Mouse (Mus musculus) kidney, adult 9 months (tissue): ENCODE data around the gene Ywhah.
A peak's percentile ranks its signal among the peaks of the same experiment; 100 is the strongest.

Experiments
- DNase-seq: peaks from one replicate; pipeline ENCODE4 v3.0.0; 2022

Gene Ywhah

GRCm38 (mm10) chr5:33018561-33019425 lies at the start of gene Ywhah:
TSS of gene Ywhah (plus strand) at chr5:33018816.
- DNase-seq = peak; percentile 97

- DNase-seq = no peak
These were observed 42.1 kb upstream of the Ywhah start for GRCm38 (mm10) chr5:32976541-32976940.

- no peak for DNase-seq
These were observed 41.4 kb upstream of the Ywhah start for GRCm38 (mm10) chr5:32977179-32977578.

- DNase-seq = no peak
These were observed 33.2 kb upstream of the Ywhah start for GRCm38 (mm10) chr5:32985379-32985778.

- no peak for DNase-seq
These were observed 30.7 kb upstream of the Ywhah start for GRCm38 (mm10) chr5:32987873-32988272.

- DNase-seq = no peak
These were observed 28.5 kb upstream of the Ywhah start for GRCm38 (mm10) chr5:32989959-32990640.

GRCm38 (mm10) chr5:32991152-32991551 lies 27.5 kb upstream of the Ywhah start:
- DNase-seq = no peak

GRCm38 (mm10) chr5:32994471-32994870 lies 24.1 kb upstream of the Ywhah start:
- DNase-seq = no peak

- DNase-seq = no peak
These were observed 22.9 kb upstream of the Ywhah start for GRCm38 (mm10) chr5:32995756-32996155.

- no peak for DNase-seq
These were observed 22.1 kb upstream of the Ywhah start for GRCm38 (mm10) chr5:32996560-32996959.

GRCm38 (mm10) chr5:32997686-32998085 lies 20.9 kb upstream of the Ywhah start:
- peak; percentile 13 for DNase-seq

- peak; percentile 76 for DNase-seq
These were observed 19.8 kb upstream of the Ywhah start for GRCm38 (mm10) chr5:32998783-32999182.

GRCm38 (mm10) chr5:33001111-33001510 lies 17.5 kb upstream of the Ywhah start:
- DNase-seq = no peak

- no peak for DNase-seq
These were observed 15.8 kb upstream of the Ywhah start for GRCm38 (mm10) chr5:33002781-33003180.

- peak; percentile 44 for DNase-seq
These were observed 15.1 kb upstream of the Ywhah start for GRCm38 (mm10) chr5:33003500-33003899.

GRCm38 (mm10) chr5:33004110-33004509 lies 14.5 kb upstream of the Ywhah start:
- DNase-seq = peak; percentile 15

- DNase-seq = no peak
These were observed 13.0 kb upstream of the Ywhah start for GRCm38 (mm10) chr5:33005442-33006145.

- DNase-seq = no peak
These were observed 11.9 kb upstream of the Ywhah start for GRCm38 (mm10) chr5:33006670-33007069.

- no peak for DNase-seq
These were observed 11.2 kb upstream of the Ywhah start for GRCm38 (mm10) chr5:33007371-33007770.

- no peak for DNase-seq
These were observed 9.3 kb upstream of the Ywhah start for GRCm38 (mm10) chr5:33009301-33009700.

GRCm38 (mm10) chr5:33009818-33010812 lies 8.5 kb upstream of the Ywhah start:
- DNase-seq = peak; percentile 44
